ENCODE assay signal across 15 mouse cellular contexts in the genomic region with DNA sequence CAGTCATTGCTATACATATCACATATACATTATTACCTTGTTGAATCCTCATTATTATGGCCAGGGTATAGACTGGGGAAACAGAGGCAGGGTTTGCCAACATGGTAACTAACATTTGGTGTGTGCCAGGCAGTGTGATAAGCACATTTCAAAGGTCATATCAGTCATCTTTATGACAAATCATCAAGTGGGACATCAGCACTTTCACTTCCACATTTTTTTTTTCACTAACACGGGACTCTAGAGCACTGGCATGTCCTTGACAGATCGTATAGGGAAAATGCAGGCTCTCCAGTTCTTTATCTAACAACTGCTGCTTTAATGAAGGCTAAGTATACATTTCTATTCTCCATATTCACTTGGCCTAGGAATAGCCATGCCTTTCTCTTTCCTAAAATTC.
"Had no signal": no experiment of that assay in that cellular context is flagged by ENCODE, and none has a peak within 500 bp of the region (broad histone marks: within the 10 kb centered on the region; RNA-seq: fewer than 3 reads in every experiment).

No protein-coding gene starts in this region.

- H3K27ac ChIP-seq: intestine, embryonic 15.5 days; limb, embryonic 13.5 days; liver, embryonic 12.5 days; lung, embryonic 15.5 days; midbrain, embryonic 10.5 days; stomach, embryonic 15.5 days had no signal

- ATAC-seq: intestine, embryonic 15.5 days; liver, embryonic 12.5 days had no signal

- H3K9ac ChIP-seq: intestine, embryonic 15.5 days; limb, embryonic 13.5 days; liver, embryonic 12.5 days; lung, embryonic 15.5 days; stomach, embryonic 15.5 days had no signal

- H3K4me1 ChIP-seq: intestine, embryonic 15.5 days; limb, embryonic 13.5 days; liver, embryonic 12.5 days; lung, embryonic 15.5 days; stomach, embryonic 15.5 days had no signal

- H3K4me3 ChIP-seq: intestine, embryonic 15.5 days; limb, embryonic 13.5 days; liver, embryonic 12.5 days; lung, embryonic 15.5 days; midbrain, embryonic 10.5 days; stomach, embryonic 15.5 days had no signal

- H3K36me3 ChIP-seq: intestine, embryonic 15.5 days; limb, embryonic 13.5 days; liver, embryonic 12.5 days; lung, embryonic 15.5 days; midbrain, embryonic 10.5 days; stomach, embryonic 15.5 days had no signal

- DNase-seq: kidney, adult 8-10 months; kidney, postnatal 25 days; layer of hippocampus, postnatal 36 days; left cerebral cortex, postnatal 4 days; lung, postnatal 14 days; midbrain, embryonic 14.5 days; right cerebral cortex, postnatal 14 days; thymus, adult 2 months; thymus, postnatal 25 days had no signal

- H3K27me3 ChIP-seq: intestine, embryonic 15.5 days; limb, embryonic 13.5 days; liver, embryonic 12.5 days; lung, embryonic 15.5 days; stomach, embryonic 15.5 days had no signal
